Mouse (Mus musculus) C2C12 (cell line): ENCODE measurements at regions not wholly inside any gene's neighbourhood (a gene's known extent, or its start where the extent isn't known, plus 50 kb on each side); places are given as distances from the start of the nearest gene placed in this dataset.

ENCODE experiments used
- CTCF ChIP-seq: IDR thresholded peaks from one replicate; pipeline ENCODE4 v1.5.1; 2011; ENCODE audit not compliant: control insufficient read depth, insufficient read depth, insufficient read length
- USF1 ChIP-seq: IDR thresholded peaks from one replicate; pipeline ENCODE4 v1.6.1; 2011; ENCODE audit warnings: low read depth, mild to moderate bottlenecking, control low read depth, moderate library complexity

DNA sequence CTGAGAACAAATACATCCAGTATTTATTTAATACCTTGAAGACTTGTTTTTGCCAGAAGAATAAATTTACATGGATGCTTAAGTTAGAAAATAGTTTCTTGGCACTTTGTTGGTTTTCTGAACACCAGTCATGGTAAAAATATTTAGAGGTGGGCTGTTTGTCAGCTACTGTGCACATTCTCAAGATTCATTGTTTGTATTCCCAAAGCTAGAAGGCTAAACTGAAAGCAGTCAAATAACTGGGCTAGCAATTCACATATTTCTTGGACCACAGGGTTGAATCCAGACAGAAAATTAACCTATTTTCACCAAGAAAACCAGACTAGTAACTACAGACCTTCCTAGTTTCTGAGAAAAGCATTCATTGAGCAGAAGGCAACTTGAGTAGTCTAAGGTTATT, 488.1 kb upstream of the Klf6 start:
- TF ChIP-seq CTCF, result no peak
- TF ChIP-seq USF1, result no peak
